Mouse (Mus musculus) ES-Bruce4 (cell line): ENCODE data around the gene Ppm1m.

Experiments used
- CTCF ChIP-seq: IDR thresholded peaks from one replicate; pipeline ENCODE4 v1.8.1; 2011; ENCODE audit warnings: low read depth, low read length
- EP300 ChIP-seq: IDR thresholded peaks from 2 replicates; pipeline ENCODE4 v1.6.1; 2011; ENCODE audit warnings: low read depth, low read length; ENCODE audit not compliant: insufficient read depth
- POLR2A ChIP-seq: IDR thresholded peaks from one replicate; pipeline ENCODE4 v1.8.1; 2011; ENCODE audit warnings: low read length; ENCODE audit not compliant: insufficient read depth

GRCm38 (mm10) chr9:106160426-106160825 lies 39.1 kb downstream of the Ppm1m start:
- TF ChIP-seq CTCF = no peak
- TF ChIP-seq POLR2A = no peak
- no peak for TF ChIP-seq EP300
